Mouse (Mus musculus) heart, embryonic 14.5 days (tissue): Measurements from ENCODE around the gene Rbm48. TPM values are rescaled to one million over a fixed set of nuclear protein-coding genes. Genes with fewer than 3 reads are reported as not detected.
A peak's percentile ranks its signal among the peaks of the same experiment; 100 is the strongest.

ENCODE experiments used
- ATAC-seq: fragments of 200-750 bp; cut with Nextera tagmentation; 2 replicates; pipeline ENCODE4 v1.8.0; 2017; ENCODE audit warnings: low read depth, moderate TSS enrichment; ENCODE audit not compliant: insufficient number of reproducible peaks, insufficient read depth, low FRiP score
- H3K27ac ChIP-seq, 2 experiments: fragments of 200-500 bp in 1 of 2; fragments of 300-500 bp in 1 of 2; sonication (generic) in 1 of 2; replicated peaks in 1 of 2; 2 replicates each; pipeline ENCODE4 v1.5.1; 2012 to 2014; ENCODE audit warnings: low read depth in 2 of 2, low read length in 2 of 2, control low read depth in 1 of 2, mild to moderate bottlenecking in 1 of 2, mixed read lengths in 1 of 2; ENCODE audit not compliant: control insufficient read depth in 1 of 2, insufficient read depth in 1 of 2
- H3K27me3 ChIP-seq: fragments of 300-500 bp; sonication (generic); 2 replicates; pipeline ENCODE4 v1.6.1; 2014; ENCODE audit warnings: mild to moderate bottlenecking, low read length, control low read depth; ENCODE audit not compliant: control insufficient read depth, insufficient read depth
- H3K36me3 ChIP-seq: fragments of 300-500 bp; sonication (generic); 2 replicates; pipeline ENCODE4 v1.6.1; 2014; ENCODE audit warnings: mild to moderate bottlenecking, control low read depth, low read length, mixed read lengths; ENCODE audit not compliant: control insufficient read depth, insufficient read depth
- H3K4me1 ChIP-seq, 2 experiments: fragments of 200-500 bp in 1 of 2; fragments of 300-500 bp in 1 of 2; sonication (generic) in 1 of 2; 2 replicates each; pipeline ENCODE4 v1.6.1; 2012 to 2014; ENCODE audit warnings: low read length in 2 of 2, control low read depth in 1 of 2, mixed read lengths in 1 of 2; ENCODE audit not compliant: control insufficient read depth in 2 of 2, insufficient read depth in 2 of 2
- H3K4me2 ChIP-seq: fragments of 300-500 bp; sonication (generic); 2 replicates; pipeline ENCODE4 v1.6.1; 2014; ENCODE audit warnings: mild to moderate bottlenecking, low read length
- H3K4me3 ChIP-seq, 2 experiments: fragments of 200-500 bp in 1 of 2; fragments of 300-500 bp in 1 of 2; sonication (generic) in 1 of 2; 2 replicates each; pipeline ENCODE4 v1.5.1; 2012 to 2014; ENCODE audit warnings: low read length in 2 of 2, mild to moderate bottlenecking in 2 of 2, control low read depth in 1 of 2, low read depth in 1 of 2, moderate library complexity in 1 of 2; ENCODE audit not compliant: control insufficient read depth in 1 of 2, insufficient read depth in 1 of 2
- H3K9ac ChIP-seq: fragments of 300-500 bp; sonication (generic); 2 replicates; pipeline ENCODE4 v1.6.1; 2014; ENCODE audit warnings: mild to moderate bottlenecking, low read length
- H3K9me3 ChIP-seq: fragments of 300-500 bp; sonication (generic); 2 replicates; pipeline ENCODE4 v1.6.1; 2016; ENCODE audit warnings: low read length, control low read depth; ENCODE audit not compliant: control insufficient read depth
- WGBS: fragments of 180-500 bp; shearing (Covaris S2); extraction: QIAGEN DNeasy Blood & Tissue Kit; methylation state at CpG from one replicate; pipeline ENCODE4 v1.1.7; 2014; 5-methylcytosine and 5-hydroxymethylcytosine counted together
- polyA plus RNA-seq: library from polyadenylated mRNA; unstranded; fragments of >200 nt; fragmentation: Nextera tagmentation; extraction: Ambion mirVana; gene quantifications from 2 replicates; pipeline ENCODE4 v1.2.1, GENCODE M21; 2014

Gene Rbm48
- polyA plus RNA-seq, 1 experiment from 2014 or later = 9.2 TPM

DNA sequence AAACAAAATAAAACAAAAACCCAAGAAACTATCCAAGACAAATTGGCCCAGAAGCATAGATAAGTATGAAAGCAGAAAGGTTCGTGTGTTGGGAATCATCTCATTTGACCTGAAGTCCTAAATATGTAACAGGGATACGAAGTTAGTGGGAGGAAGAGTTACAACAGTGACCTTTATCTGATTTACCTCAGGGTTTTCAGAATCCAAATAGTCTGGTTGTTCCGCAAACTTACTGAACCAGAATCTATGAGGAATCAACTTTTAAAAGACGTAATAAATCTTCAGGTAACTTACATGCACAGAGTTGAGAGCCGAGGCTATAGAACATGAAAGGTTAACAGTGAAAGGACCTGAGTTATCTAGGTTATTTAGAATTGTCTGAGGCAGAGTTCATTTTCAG lies 2.4 kb upstream of the Rbm48 start:
- Histone ChIP-seq H3K9ac (no peak overlapping the region), H3K36me3 (no peaks in the 10 kb centered on the region), H3K4me3 (no peak overlapping the region), H3K9me3 (no peaks in the 10 kb centered on the region), H3K27me3 (no peaks in the 10 kb centered on the region), H3K4me2 (no peak overlapping the region), H3K4me1 (peaks cover 3 to 18% of the 10 kb centered on the region in 2 experiments; a peak in 3 of 4 replicates), H3K27ac (no peak overlapping the region)
- no peak for ATAC-seq
- WGBS = 91% methylated on average over 5 of the region's 5 CpGs

DNA sequence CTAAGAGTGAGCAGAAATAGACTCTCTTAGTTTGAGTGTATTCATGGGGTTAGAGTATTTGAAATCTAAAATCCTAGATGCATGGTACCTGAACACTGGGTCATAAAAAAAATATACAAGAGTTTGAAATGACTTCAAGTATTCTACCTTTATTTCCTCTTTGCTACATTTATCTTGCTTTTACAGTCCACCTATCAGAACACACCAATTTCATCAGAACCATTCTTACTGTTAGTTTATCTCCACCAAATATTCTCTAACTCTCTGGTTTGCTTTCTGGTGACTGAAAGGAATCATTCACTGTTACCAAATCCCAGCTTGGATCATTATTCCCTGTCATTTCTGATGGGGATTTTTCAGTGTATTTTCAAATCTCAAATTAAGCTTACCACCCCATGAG lies 786 bp upstream of the Rbm48 start:
- H3K4me2 ChIP-seq = peak overlapping the region; percentile 87
- H3K4me3 ChIP-seq = peak overlapping the region in 1 of 2 experiments; percentile 91; a peak in 2 of 4 replicates
- H3K36me3 ChIP-seq = no peaks in the 10 kb centered on the region
- H3K9ac ChIP-seq = peak overlapping the region; percentile 84
- ATAC-seq = no peak
- H3K27ac ChIP-seq = no peak overlapping the region
- peaks cover 3 to 18% of the 10 kb centered on the region in 2 experiments; a peak in 3 of 4 replicates for H3K4me1 ChIP-seq
- H3K9me3 ChIP-seq = no peaks in the 10 kb centered on the region
- H3K27me3 ChIP-seq = no peaks in the 10 kb centered on the region

DNA sequence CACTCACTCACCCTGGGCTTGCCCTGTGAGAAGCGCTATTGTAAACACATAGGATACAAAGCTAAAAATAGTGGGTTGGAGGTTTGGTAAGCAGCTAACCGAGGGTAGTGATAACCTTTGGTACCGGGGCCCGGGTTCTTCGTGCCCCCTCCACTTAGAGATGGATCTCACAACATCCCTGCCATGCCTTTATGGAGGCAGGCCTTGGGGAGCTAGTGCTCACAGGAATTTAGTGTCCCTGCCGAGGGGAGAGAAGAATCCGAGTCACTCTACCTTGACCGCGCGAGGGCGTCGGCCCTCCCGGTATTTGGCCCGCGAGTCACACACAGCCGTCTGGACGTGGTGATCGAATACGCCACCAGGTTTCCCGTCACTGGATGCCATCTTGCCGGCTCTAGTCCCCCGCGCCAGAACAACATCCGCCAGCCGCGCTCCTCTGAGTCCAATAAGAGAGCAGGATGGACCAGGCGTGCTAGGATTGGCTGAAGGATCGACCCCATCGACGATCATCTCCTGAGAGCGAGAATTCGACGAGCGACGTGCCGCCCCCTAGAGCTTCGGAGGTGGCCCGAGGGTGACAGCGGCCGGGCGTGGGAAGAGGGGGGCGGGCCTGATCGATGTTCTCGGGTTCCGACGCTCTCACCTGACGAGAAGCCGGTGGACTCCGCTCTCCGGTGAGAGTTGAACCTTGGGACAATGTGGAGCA lies 539 bp downstream of the Rbm48 start, which contains the start of gene Pex1:
Pex1 (plus strand) TSS at position 374 of the 706 bp plus-strand sequence.
- Histone ChIP-seq H3K4me3 (peak within 1 kb of the TSS; percentile 91 to 98), H3K27me3 (no peaks in the 10 kb centered on the region), H3K4me2 (peak within 1 kb of the TSS; percentile 98), H3K9me3 (no peaks in the 10 kb centered on the region), H3K27ac (peak within 1 kb of the TSS; percentile 73 to 78), H3K9ac (peak within 1 kb of the TSS; percentile 84), H3K36me3 (peaks cover 7% of the 10 kb centered on the region), H3K4me1 (peaks cover 3 to 18% of the 10 kb centered on the region in 2 experiments; a peak in 3 of 4 replicates)
- peak; percentile 98 for ATAC-seq
- WGBS = under 1% methylated on average over 50 of the region's 50 CpGs

DNA sequence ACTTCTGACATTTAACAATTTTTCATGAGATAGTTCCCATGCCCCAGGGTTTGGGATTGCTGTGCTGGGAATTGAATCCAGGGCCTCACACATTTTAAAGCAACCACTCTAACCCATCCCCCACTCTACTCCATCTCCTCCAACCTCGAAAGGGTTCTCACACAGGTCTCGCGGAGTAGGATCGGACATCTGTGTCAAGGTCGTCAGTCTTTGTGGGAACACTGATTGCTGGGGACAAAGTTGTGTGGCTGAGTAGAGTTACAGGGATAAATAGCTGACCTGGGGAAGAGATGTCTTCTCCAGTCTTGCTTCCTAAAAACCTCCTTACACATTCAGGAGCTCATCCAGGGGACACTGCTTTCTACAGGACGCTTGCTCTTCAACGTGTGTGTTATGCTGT lies 17.3 kb downstream of the Rbm48 start:
- Histone ChIP-seq H3K4me2 (no peak overlapping the region), H3K27me3 (no peaks in the 10 kb centered on the region), H3K4me3 (no peak overlapping the region), H3K36me3 (peaks cover 100% of the 10 kb centered on the region), H3K27ac (no peak overlapping the region), H3K4me1 (no peaks in the 10 kb centered on the region), H3K9ac (no peak overlapping the region), H3K9me3 (0 out of 2 replicates have a peak, but pooled peaks cover 6% of the 10 kb centered on the region)
- no peak for ATAC-seq
- 93% methylated on average over 7 of the region's 7 CpGs for WGBS

DNA sequence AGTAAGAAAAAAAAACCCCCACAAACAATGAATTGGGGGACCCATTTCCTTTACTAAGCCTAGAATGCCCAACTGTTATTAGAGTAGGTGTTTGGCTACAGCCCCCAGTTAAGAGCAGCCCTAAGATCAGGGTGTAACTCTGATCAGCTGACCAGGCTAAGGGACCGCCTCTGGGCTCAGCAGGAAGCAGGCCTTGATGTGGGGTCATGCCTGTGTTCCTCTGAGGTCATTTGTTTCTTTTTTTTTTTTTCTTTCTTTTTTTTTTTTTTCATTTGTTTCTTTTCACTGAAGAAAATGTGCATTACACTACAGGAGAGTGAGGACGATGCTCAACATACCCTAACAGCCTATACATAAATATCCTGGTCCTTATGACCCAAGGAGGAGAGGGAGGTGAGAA lies 18.4 kb downstream of the Rbm48 start:
- H3K4me1 ChIP-seq = no peaks in the 10 kb centered on the region
- 0 out of 2 replicates have a peak, but pooled peaks cover 6% of the 10 kb centered on the region for H3K9me3 ChIP-seq
- no peak overlapping the region for H3K9ac ChIP-seq
- no peak for ATAC-seq
- no peak overlapping the region for H3K4me2 ChIP-seq
- 94% methylated on average over 2 of the region's 2 CpGs for WGBS
- H3K36me3 ChIP-seq = peaks cover 100% of the 10 kb centered on the region
- no peaks in the 10 kb centered on the region for H3K27me3 ChIP-seq
- no peak overlapping the region for H3K4me3 ChIP-seq
- H3K27ac ChIP-seq = no peak overlapping the region

DNA sequence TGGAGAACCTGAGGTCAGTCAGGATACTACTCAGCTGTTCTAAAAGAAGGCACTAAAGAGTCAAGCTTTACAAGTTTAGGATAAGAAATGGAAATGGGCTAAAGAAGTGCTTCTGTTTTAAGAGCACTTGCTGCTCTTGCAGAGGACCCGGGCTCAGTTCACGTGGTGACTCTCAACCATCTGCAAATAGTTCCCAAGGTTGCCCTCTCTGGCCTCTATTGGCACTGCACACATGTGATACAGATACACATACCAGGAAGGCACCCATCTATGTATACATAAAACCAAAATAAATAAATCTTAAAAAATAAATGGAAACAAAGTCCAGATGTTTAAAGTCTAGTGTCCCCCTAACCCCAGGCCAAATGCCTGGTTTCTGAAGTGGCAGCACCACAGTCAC lies 21.6 kb downstream of the Rbm48 start:
- no peak for ATAC-seq
- WGBS = 95% methylated on average over 2 of the region's 2 CpGs

DNA sequence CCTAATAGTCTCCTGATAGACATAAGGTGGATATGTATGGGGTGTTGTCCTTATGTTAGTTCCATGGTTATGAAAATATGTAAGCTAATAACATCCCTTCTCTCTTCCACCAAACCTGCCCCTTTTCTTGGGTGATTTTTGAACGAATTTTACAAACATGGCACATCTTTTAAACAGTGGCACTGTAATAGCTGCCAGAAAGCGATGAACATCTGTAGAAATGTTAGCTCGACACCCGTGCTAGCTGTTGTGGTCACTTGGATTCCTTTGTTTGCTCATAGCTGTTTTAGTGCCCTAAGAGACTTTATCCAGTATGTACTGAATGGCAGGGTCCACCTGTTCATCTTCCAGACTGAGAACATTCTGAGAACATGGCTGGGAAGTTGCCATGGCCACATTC lies 25.1 kb downstream of the Rbm48 start, which contains the start of gene 1700109H08Rik:
1700109H08Rik (plus strand) TSS at position 301 of the 400 bp plus-strand sequence.
- no peak for ATAC-seq
- Histone ChIP-seq H3K27ac (no peak within 1 kb of the TSS), H3K9me3 (0 out of 2 replicates have a peak, but pooled peaks cover 6% of the 10 kb centered on the region), H3K4me2 (no peak within 1 kb of the TSS), H3K9ac (no peak within 1 kb of the TSS), H3K4me3 (no peak within 1 kb of the TSS), H3K36me3 (peaks cover 99% of the 10 kb centered on the region), H3K4me1 (no peaks in the 10 kb centered on the region), H3K27me3 (no peaks in the 10 kb centered on the region)
- WGBS = 97% methylated on average over 4 of the region's 4 CpGs

More for the DNA sequence above, 21.6 kb downstream of the Rbm48 start:
- Histone ChIP-seq H3K4me2 (no peak overlapping the region), H3K4me1 (no peaks in the 10 kb centered on the region), H3K4me3 (no peak overlapping the region), H3K27ac (no peak overlapping the region), H3K36me3 (peaks cover 100% of the 10 kb centered on the region), H3K9me3 (0 out of 2 replicates have a peak, but pooled peaks cover 6% of the 10 kb centered on the region), H3K9ac (no peak overlapping the region), H3K27me3 (no peaks in the 10 kb centered on the region)
